Mouse (Mus musculus) ES-E14 (cell line): ENCODE data around the gene Rbfox1.

Experiments
- CHD2 ChIP-seq: IDR thresholded peaks from 2 replicates; pipeline ENCODE4 v1.6.1; 2014; ENCODE audit warnings: mild to moderate bottlenecking, low read depth, low read length, inconsistent platforms
- HCFC1 ChIP-seq: IDR thresholded peaks from 2 replicates; pipeline ENCODE4 v1.6.1; 2012; ENCODE audit warnings: low read length, inconsistent platforms, borderline replicate concordance; ENCODE audit not compliant: insufficient read depth
- MAFK ChIP-seq: IDR thresholded peaks from 2 replicates; pipeline ENCODE4 v1.6.1; 2014; ENCODE audit warnings: mild to moderate bottlenecking, low read depth, low read length, inconsistent platforms; ENCODE audit not compliant: insufficient read depth
- ZC3H11A ChIP-seq: IDR thresholded peaks from 2 replicates; pipeline ENCODE4 v1.6.1; 2012; ENCODE audit warnings: low read depth, mild to moderate bottlenecking, inconsistent platforms, low read length, borderline replicate concordance
- ZNF384 ChIP-seq: IDR thresholded peaks from 2 replicates; pipeline ENCODE4 v1.6.1; 2012; ENCODE audit warnings: low read depth, low read length, inconsistent platforms

DNA sequence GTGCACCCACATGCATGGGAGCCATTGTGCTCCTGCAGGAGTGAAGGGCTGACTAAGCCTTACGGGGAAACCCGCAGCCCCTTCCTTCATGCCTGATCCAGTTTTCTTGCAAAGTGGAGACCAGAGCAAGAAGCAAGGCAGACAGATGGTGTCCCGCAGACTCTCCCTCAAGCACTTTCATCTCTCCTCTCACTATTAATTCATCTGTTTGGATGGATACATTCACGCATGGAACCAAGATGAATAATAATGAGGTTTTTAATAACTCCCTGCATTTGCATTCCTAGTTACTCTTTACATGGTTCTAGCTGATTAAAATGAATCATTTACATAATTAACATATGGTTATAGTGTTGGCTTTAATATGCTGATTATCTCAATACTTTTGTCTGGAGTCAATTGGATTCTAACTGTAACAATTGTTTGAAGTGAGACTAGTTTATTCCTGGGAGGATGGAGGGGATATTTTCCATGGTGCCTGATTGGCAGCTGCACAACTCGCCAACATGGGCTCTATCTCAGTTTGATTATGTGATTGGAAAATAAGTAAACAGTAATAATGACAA lies 1221.4 kb downstream of the Rbfox1 start:
- no peak for TF ChIP-seq ZNF384
- no peak for TF ChIP-seq HCFC1
- TF ChIP-seq CHD2: no peak
- no peak for TF ChIP-seq ZC3H11A
- no peak for TF ChIP-seq MAFK
